Mouse (Mus musculus): ENCODE results near the gene Ehbp1. TPM values are rescaled to one million over a fixed set of nuclear protein-coding genes. Genes with fewer than 3 reads are reported as not detected.

Ehbp1 gene
- total and polyA plus RNA-seq, 3 experiments: 2.5 to 4.0 (median 3.1) TPM

GRCm38 (mm10) chr11:22247069-22247468 lies 95.0 kb downstream of the Ehbp1 start:
- Histone ChIP-seq H3K9me3 (replicated peaks; ENCODE audit: low read length) (peaks cover 3% of the 10 kb centered on the region), H3K27ac (ENCODE audit: insufficient read depth, low read depth) (no peak overlapping the region), H3K4me3 (replicated peaks in 1 of 3; ENCODE audit: low read depth in 2 of 3, low read length in 2 of 3, poor library complexity in 1 of 3) (no peak overlapping the region), H3K4me2 (ENCODE audit: insufficient read depth, low read depth, poor library complexity, severe bottlenecking) (no peak overlapping the region), H3K79me2 (replicated peaks; ENCODE audit: control insufficient read depth, extremely low read depth, insufficient read depth, poor library complexity, severe bottlenecking) (no peaks in the 10 kb centered on the region), H3K4me1 (ENCODE audit: control insufficient read depth in 1 of 2, insufficient read depth in 2 of 2) (no peaks in the 10 kb centered on the region), H3K9ac (ENCODE audit: insufficient read depth, low read depth) (no peak overlapping the region), H3K27me3 (replicated peaks) (no peaks in the 10 kb centered on the region), H3K36me3 (replicated peaks in 1 of 2; ENCODE audit: control insufficient read depth in 1 of 2, insufficient read depth in 1 of 2, low read length in 1 of 2) (no peaks in the 10 kb centered on the region)
- no peak for DNase-seq (ENCODE audit: extremely low read depth)
- dilution Hi-C loops (cut with MboI; ENCODE audit: extremely low pct_ligation_motif_present, extremely low pct_unique_long_range_greater_than_20kb, low sequenced_read_pairs) (no loop called here), in situ Hi-C loops (cut with MboI; ENCODE audit: low pct_ligation_motif_present, low pct_unique_long_range_greater_than_20kb, low sequenced_read_pairs) (no loop called here)
- TF ChIP-seq TCF12 (IDR thresholded peaks at IDR 0.05; ENCODE audit: low read depth, low read length) (no peak), MXI1 (IDR thresholded peaks at IDR 0.05; ENCODE audit: low read depth, low read length) (no peak), CHD1 (IDR thresholded peaks at IDR 0.05; ENCODE audit: low read depth, low read length) (no peak), TBP (conservative IDR thresholded peaks at IDR 0.05; ENCODE audit: low read depth, low read length) (no peak), POLR2A (IDR thresholded peaks at IDR 0.05; ENCODE audit: low read depth, low read length) (no peak), UBTF (IDR thresholded peaks at IDR 0.05; ENCODE audit: low read depth, low read length) (no peak), GABPA (IDR thresholded peaks at IDR 0.05; ENCODE audit: insufficient replicate concordance, low read depth, low read length) (no peak), MAZ (IDR thresholded peaks at IDR 0.05; ENCODE audit: low read depth, low read length) (no peak), MEF2A (IDR thresholded peaks at IDR 0.05; ENCODE audit: borderline replicate concordance, low read depth, low read length) (no peak)

DNA sequence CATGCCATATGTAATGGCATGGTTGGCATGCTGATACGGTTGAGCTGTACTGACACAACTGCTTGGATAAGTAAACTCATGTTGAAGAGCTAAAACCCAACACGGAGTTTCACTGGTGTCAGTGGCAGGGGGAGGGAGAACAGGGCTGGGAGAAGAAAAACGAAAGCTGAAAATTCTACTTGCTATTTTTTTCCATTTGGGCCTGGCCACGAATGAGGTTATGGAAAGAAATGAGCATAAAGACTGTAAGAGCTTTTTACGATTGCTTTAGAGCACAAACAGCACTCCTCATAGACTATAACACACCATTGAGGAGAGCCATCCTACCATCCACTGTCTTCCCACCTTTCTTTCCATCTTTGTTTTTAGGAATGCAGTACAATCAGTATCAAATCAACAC lies 106.5 kb downstream of the Ehbp1 start:
- peaks cover 0 to 3% of the 10 kb centered on the region in 2 experiments for H3K36me3 ChIP-seq (replicated peaks in 1 of 2; ENCODE audit: control insufficient read depth in 1 of 2, insufficient read depth in 1 of 2, low read length in 1 of 2)
- H3K4me3 ChIP-seq (replicated peaks in 1 of 3; ENCODE audit: low read depth in 2 of 3, low read length in 2 of 3, poor library complexity in 1 of 3): no peak overlapping the region

More for the DNA sequence above, 106.5 kb downstream of the Ehbp1 start:
- dilution Hi-C loops (cut with MboI; ENCODE audit: extremely low pct_ligation_motif_present, extremely low pct_unique_long_range_greater_than_20kb, low sequenced_read_pairs) (no loop called here), in situ Hi-C loops (cut with MboI; ENCODE audit: low pct_ligation_motif_present, low pct_unique_long_range_greater_than_20kb, low sequenced_read_pairs) (no loop called here)
- Histone ChIP-seq H3K4me1 (ENCODE audit: control insufficient read depth in 1 of 2, insufficient read depth in 2 of 2) (peaks cover 8 to 23% of the 10 kb centered on the region in 2 experiments), H3K79me2 (replicated peaks; ENCODE audit: control insufficient read depth, extremely low read depth, insufficient read depth, poor library complexity, severe bottlenecking) (no peaks in the 10 kb centered on the region), H3K27me3 (replicated peaks) (no peaks in the 10 kb centered on the region), H3K9ac (ENCODE audit: insufficient read depth, low read depth) (no peak overlapping the region), H3K9me3 (replicated peaks; ENCODE audit: low read length) (no peaks in the 10 kb centered on the region), H3K4me2 (ENCODE audit: insufficient read depth, low read depth, poor library complexity, severe bottlenecking) (peak overlapping the region; percentile 22), H3K27ac (ENCODE audit: insufficient read depth, low read depth) (no peak overlapping the region)
- DNase-seq (ENCODE audit: extremely low read depth): peak; percentile 29
- TF ChIP-seq JUND (conservative IDR thresholded peaks at IDR 0.05; ENCODE audit: low read depth, low read length) (peak; percentile 83), EP300 (IDR thresholded peaks at IDR 0.05; ENCODE audit: low read length) (peak; percentile 85), JUN (IDR thresholded peaks at IDR 0.05; ENCODE audit: insufficient read depth, low read depth, low read length) (peak; percentile 84), BHLHE40 (IDR thresholded peaks at IDR 0.05; ENCODE audit: low read depth, low read length) (0 out of 2 replicates have a peak, but pooled peaks have one; percentile 8), SIN3A (IDR thresholded peaks at IDR 0.05; ENCODE audit: low read length) (no peak), MEF2A (IDR thresholded peaks at IDR 0.05; ENCODE audit: borderline replicate concordance, low read depth, low read length) (peak; percentile 66), IRF4 (IDR thresholded peaks at IDR 0.05; ENCODE audit: low read depth, low read length) (peak; percentile 74), MAFK (IDR thresholded peaks at IDR 0.05; ENCODE audit: insufficient replicate concordance, low read length) (0 out of 2 replicates have a peak, but pooled peaks have one; percentile 31), ZNF384 (IDR thresholded peaks at IDR 0.05; ENCODE audit: low read depth, low read length) (peak; percentile 23), ETS1 (conservative IDR thresholded peaks at IDR 0.05; ENCODE audit: low read depth, low read length) (peak; percentile 51; the same call in 1 of the 2 replicates), RAD21 (IDR thresholded peaks at IDR 0.05; ENCODE audit: low read depth, low read length) (no peak), PAX5 (IDR thresholded peaks at IDR 0.05; ENCODE audit: low read length) (no peak), CHD1 (IDR thresholded peaks at IDR 0.05; ENCODE audit: low read depth, low read length) (no peak), TCF12 (IDR thresholded peaks at IDR 0.05; ENCODE audit: low read depth, low read length) (0 out of 2 replicates have a peak, but pooled peaks have one; percentile 30), ZMIZ1 (IDR thresholded peaks at IDR 0.05; ENCODE audit: low read depth, low read length) (no peak), MAZ (IDR thresholded peaks at IDR 0.05; ENCODE audit: low read depth, low read length) (no peak), ZKSCAN1 (IDR thresholded peaks at IDR 0.05; ENCODE audit: borderline replicate concordance, low read depth, low read length) (no peak), ELF1 (IDR thresholded peaks at IDR 0.05; ENCODE audit: low read depth, low read length) (no peak), MAX (IDR thresholded peaks at IDR 0.05; ENCODE audit: low read length) (no peak)

All from CH12.LX (cell line).